Mouse (Mus musculus) embryonic stem cell, embryonic (primary cell): ENCODE results near the gene Tmem14a.
"Not testable (repeated sequence)": the region's sequence is repeated elsewhere in the genome, so short reads cannot be mapped to it uniquely, and the experiment has no call there.

Experiments used
- CTCF ChIA-PET, 4 experiments: fragments of 300-600 bp in 2 of 4; fragments of 350-600 bp in 2 of 4; sonication (Branson Sonifier 250); formaldehyde crosslinking; loops; one replicate each; lab custom pipeline; 2022; ENCODE audit warnings: inconsistent platforms in 2 of 4; lab: Charles Lee
- POLR2A ChIA-PET, 4 experiments: fragments of 300-600 bp in 2 of 4; fragments of 350-600 bp in 2 of 4; sonication (Branson Sonifier 250); formaldehyde crosslinking; loops; one replicate each; lab custom pipeline; 2022; ENCODE audit warnings: antibody characterized with exemption in 4 of 4, inconsistent platforms in 1 of 4; lab: Charles Lee

Tmem14a gene

GRCm38 (mm10) chr1:21218489-21218919, at the start of gene Tmem14a:
Gene Tmem14a, plus strand, starts transcription at chr1:21218575.
- ChIA-PET CTCF (interaction anchor here (0.5 to 2.5 kb wide), 46 partner anchors 9 to 1211 kb away, joined by 3 to 44 read pairs (median 4); partner anchors contain the start of gene Gsta3 (in 1 of the 4)), POLR2A (interaction anchor here (0.6 to 2.0 kb wide), 18 partner anchors 11 to 306 kb away, joined by 3 to 10 read pairs (median 4); partner anchors contain the start of gene Efhc1 (in 1 of the 4))

GRCm38 (mm10) chr1:21185196-21185595, 33.2 kb upstream of the Tmem14a start:
- ChIA-PET CTCF (no interaction called here), POLR2A (no interaction called here)

- ChIA-PET CTCF (interaction anchor here (0.5 to 1.4 kb wide), 5 partner anchors 12 to 452 kb away, joined by 3 to 7 read pairs (median 4); partner anchors contain the start of gene Tmem14a (in 3 of the 4)), POLR2A (interaction anchor here in 2 of 4 experiments (0.5 to 1.3 kb wide), 6 partner anchors 12 to 47 kb away, joined by 3 to 4 read pairs (median 3); partner anchors contain the start of genes Gsta3 (in 1 of the 2) and Tmem14a (in 1 of the 2))
These were observed 12.1 kb upstream of the Tmem14a start for GRCm38 (mm10) chr1:21206241-21206640.

- POLR2A ChIA-PET, result not testable (repeated sequence)
These were observed 4.8 kb upstream of the Tmem14a start for GRCm38 (mm10) chr1:21213537-21213936.

GRCm38 (mm10) chr1:21213991-21214692, 4.2 kb upstream of the Tmem14a start:
- CTCF ChIA-PET, result interaction anchor here in 3 of 4 experiments (0.6 to 1.2 kb wide), 5 partner anchors 48 to 553 kb away, joined by 3 to 4 read pairs (median 3); no protein-coding TSS in a partner anchor
- POLR2A ChIA-PET, result not testable (repeated sequence)

More at GRCm38 (mm10) chr1:21213537-21213936, 4.8 kb upstream of the Tmem14a start:
- CTCF ChIA-PET, result interaction anchor here in 3 of 4 experiments (0.7 to 1.2 kb wide), 3 partner anchors 47 to 49 kb away, joined by 3 read pairs; no protein-coding TSS in a partner anchor

GRCm38 (mm10) chr1:21227756-21228395, 9.5 kb downstream of the Tmem14a start:
- CTCF ChIA-PET, result no interaction called here

GRCm38 (mm10) chr1:21228740-21229722, 10.7 kb downstream of the Tmem14a start:
- CTCF ChIA-PET, result interaction anchor here in 1 of 4 experiments (0.8 to 1.2 kb wide), 2 partner anchors 11 to 197 kb away, joined by 3 to 4 read pairs; partner anchors contain the start of gene Tmem14a

More at GRCm38 (mm10) chr1:21227756-21228395, 9.5 kb downstream of the Tmem14a start:
- POLR2A ChIA-PET, result interaction anchor here in 2 of 4 experiments (1.0 to 1.2 kb wide), 2 partner anchors 24 to 25 kb away, joined by 3 read pairs; no protein-coding TSS in a partner anchor

GRCm38 (mm10) chr1:21230376-21230775, 12.0 kb downstream of the Tmem14a start:
- CTCF ChIA-PET, result no interaction called here

More at GRCm38 (mm10) chr1:21228740-21229722, 10.7 kb downstream of the Tmem14a start:
- POLR2A ChIA-PET, result interaction anchor here in 2 of 4 experiments (0.7 to 1.2 kb wide), 4 partner anchors 10 to 42 kb away, joined by 3 read pairs; no protein-coding TSS in a partner anchor

GRCm38 (mm10) chr1:21231744-21232464, 13.5 kb downstream of the Tmem14a start:
- ChIA-PET CTCF (interaction anchor here in 3 of 4 experiments (0.6 to 1.8 kb wide), 5 partner anchors 13 to 39 kb away, joined by 3 to 7 read pairs (median 5); partner anchors contain the start of gene Tmem14a (in 2 of the 3)), POLR2A (interaction anchor here in 2 of 4 experiments (0.8 to 4.3 kb wide), 3 partner anchors 15 to 24 kb away, joined by 3 to 13 read pairs (median 4); no protein-coding TSS in a partner anchor)

More at GRCm38 (mm10) chr1:21230376-21230775, 12.0 kb downstream of the Tmem14a start:
- POLR2A ChIA-PET, result interaction anchor here in 1 of 4 experiments (1.1 to 4.3 kb wide), 2 partner anchors 17 to 27 kb away, joined by 3 to 13 read pairs; no protein-coding TSS in a partner anchor

- POLR2A ChIA-PET, result interaction anchor here in 1 of 4 experiments (4.3 kb wide), 1 partner anchor 15 kb away, joined by 13 read pairs; no protein-coding TSS in a partner anchor
- CTCF ChIA-PET, result interaction anchor here in 2 of 4 experiments (1.3 to 1.8 kb wide), 2 partner anchors 14 kb away, joined by 6 to 7 read pairs; partner anchors contain the start of gene Tmem14a (in 2 of the 2)
These were observed 14.1 kb downstream of the Tmem14a start for GRCm38 (mm10) chr1:21232516-21232915.

GRCm38 (mm10) chr1:21235359-21235758, 17.0 kb downstream of the Tmem14a start:
- ChIA-PET POLR2A (interaction anchor here in 2 of 4 experiments (0.5 to 0.9 kb wide), 3 partner anchors 8 to 36 kb away, joined by 3 to 6 read pairs (median 6); no protein-coding TSS in a partner anchor), CTCF (interaction anchor here in 1 of 4 experiments (0.6 kb wide), 1 partner anchor 7 kb away, joined by 3 read pairs; no protein-coding TSS in a partner anchor)

GRCm38 (mm10) chr1:21239911-21240898, 21.8 kb downstream of the Tmem14a start, which contains the start of gene Gsta3:
Gene Gsta3, plus strand, starts transcription at chr1:21240589.
- POLR2A ChIA-PET, result interaction anchor here in 2 of 4 experiments (0.6 to 1.2 kb wide), 5 partner anchors 17 to 34 kb away, joined by 3 to 4 read pairs (median 3); no protein-coding TSS in a partner anchor
- CTCF ChIA-PET, result interaction anchor here in 3 of 4 experiments (0.6 to 1.3 kb wide), 5 partner anchors 14 to 74 kb away, joined by 3 to 12 read pairs (median 3); partner anchors contain the start of gene Tmem14a (in 1 of the 3)

GRCm38 (mm10) chr1:21241096-21241495, 22.7 kb downstream of the Tmem14a start:
- POLR2A ChIA-PET, result interaction anchor here in 1 of 4 experiments (0.6 to 1.6 kb wide), 2 partner anchors 12 to 16 kb away, joined by 3 to 7 read pairs; no protein-coding TSS in a partner anchor

GRCm38 (mm10) chr1:21244290-21244960, 26.1 kb downstream of the Tmem14a start:
- ChIA-PET POLR2A (interaction anchor here in 2 of 4 experiments (0.8 to 2.6 kb wide), 5 partner anchors 8 to 88 kb away, joined by 3 to 10 read pairs (median 3); no protein-coding TSS in a partner anchor), CTCF (no interaction called here)

More at GRCm38 (mm10) chr1:21241096-21241495, 22.7 kb downstream of the Tmem14a start:
- CTCF ChIA-PET, result interaction anchor here in 1 of 4 experiments (1.3 kb wide), 1 partner anchor 75 kb away, joined by 3 read pairs; no protein-coding TSS in a partner anchor
